Mouse (Mus musculus): ENCODE measurements around the gene Slc35f2. TPM values are rescaled to one million over a fixed set of nuclear protein-coding genes. Genes with fewer than 3 reads are reported as not detected.
A peak's percentile ranks its signal among the peaks of the same experiment; 100 is the strongest.

Slc35f2 gene
- polyA plus RNA-seq, 1 experiment from 2014 or later = 0.33 TPM

DNA sequence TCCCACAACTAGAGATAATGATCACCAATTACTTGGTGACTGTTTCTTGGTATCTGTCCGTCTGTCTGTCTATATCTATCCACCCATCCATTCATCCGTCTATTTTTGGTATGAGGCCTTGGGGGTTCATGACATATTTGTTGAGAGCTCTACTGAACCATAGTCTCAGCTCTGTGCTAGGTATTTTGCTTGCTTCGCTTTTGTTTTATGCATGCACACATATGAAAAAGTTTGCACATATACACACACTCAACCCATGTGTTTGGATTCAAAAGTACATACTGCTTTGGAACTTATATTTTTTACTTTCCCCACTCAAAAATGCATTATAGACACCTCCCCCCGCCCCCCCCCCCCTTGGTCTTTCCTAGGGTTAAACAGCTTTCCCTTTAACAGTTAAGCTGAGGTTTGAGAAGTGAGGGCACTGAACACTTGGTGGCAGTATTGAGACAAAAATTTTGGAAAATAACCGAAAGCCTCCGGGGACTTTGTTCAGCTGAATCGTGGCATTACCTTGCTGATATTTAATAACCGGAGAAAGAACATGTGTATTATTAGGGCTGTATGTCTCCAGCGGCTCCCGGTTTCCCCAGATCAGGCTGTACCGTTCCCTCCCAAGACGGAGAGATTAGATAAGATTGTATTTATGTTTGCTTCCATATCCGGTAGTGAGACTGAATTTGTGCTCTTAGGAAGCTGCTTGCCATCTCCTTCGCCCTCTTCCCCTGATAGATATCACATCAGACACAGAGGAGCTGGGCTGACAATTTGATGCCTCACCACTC lies 57.9 kb downstream of the Slc35f2 start:
- H3K27ac ChIP-seq (replicated peaks) = no peak overlapping the region
- 0 out of 2 replicates have a peak overlapping the region, but pooled peaks have one; percentile 21 for H3K9ac ChIP-seq
- peaks cover 4% of the 10 kb centered on the region for H3K4me1 ChIP-seq (replicated peaks)
- 14% methylated on average over 14 of the region's 14 CpGs for WGBS (ENCODE audit: insufficient replicate concordance)
- peak overlapping the region; percentile 51 for H3K4me2 ChIP-seq
- H3K27me3 ChIP-seq = 0 out of 2 replicates have a peak, but pooled peaks cover 4% of the 10 kb centered on the region
- H3K36me3 ChIP-seq (replicated peaks) = no peaks in the 10 kb centered on the region
- peak overlapping the region; percentile 36 for H3K4me3 ChIP-seq (replicated peaks)
- ATAC-seq (ENCODE audit: insufficient read depth) = no peak
- H3K9me3 ChIP-seq (replicated peaks) = no peaks in the 10 kb centered on the region

DNA sequence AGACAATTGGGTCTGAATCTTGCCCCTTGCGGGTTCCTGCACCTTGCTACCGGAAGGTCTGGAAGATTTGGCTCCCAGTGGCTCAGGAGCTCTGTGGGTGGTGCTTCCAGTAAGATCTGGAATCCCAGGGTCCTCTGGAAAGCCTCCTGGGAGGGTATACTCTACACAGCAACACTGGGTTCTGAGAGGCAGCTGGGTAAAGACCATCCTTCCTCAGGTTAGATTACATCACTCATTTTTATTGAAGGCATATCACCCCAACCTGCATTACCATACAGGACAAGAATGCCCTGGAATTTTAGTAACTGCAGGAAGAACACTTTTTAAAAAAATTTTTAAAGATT lies 58.5 kb downstream of the Slc35f2 start:
- Histone ChIP-seq H3K4me2 (peak overlapping the region; percentile 51), H3K27me3 (0 out of 2 replicates have a peak, but pooled peaks cover 4% of the 10 kb centered on the region), H3K9ac (0 out of 2 replicates have a peak overlapping the region, but pooled peaks have one; percentile 21), H3K36me3 (replicated peaks) (no peaks in the 10 kb centered on the region), H3K4me1 (replicated peaks) (peaks cover 4% of the 10 kb centered on the region), H3K9me3 (replicated peaks) (no peaks in the 10 kb centered on the region), H3K27ac (replicated peaks) (no peak overlapping the region), H3K4me3 (replicated peaks) (peak overlapping the region; percentile 36)
- ATAC-seq (ENCODE audit: insufficient read depth) = no peak
- WGBS (ENCODE audit: insufficient replicate concordance) = 26% methylated on average over 2 of the region's 2 CpGs

DNA sequence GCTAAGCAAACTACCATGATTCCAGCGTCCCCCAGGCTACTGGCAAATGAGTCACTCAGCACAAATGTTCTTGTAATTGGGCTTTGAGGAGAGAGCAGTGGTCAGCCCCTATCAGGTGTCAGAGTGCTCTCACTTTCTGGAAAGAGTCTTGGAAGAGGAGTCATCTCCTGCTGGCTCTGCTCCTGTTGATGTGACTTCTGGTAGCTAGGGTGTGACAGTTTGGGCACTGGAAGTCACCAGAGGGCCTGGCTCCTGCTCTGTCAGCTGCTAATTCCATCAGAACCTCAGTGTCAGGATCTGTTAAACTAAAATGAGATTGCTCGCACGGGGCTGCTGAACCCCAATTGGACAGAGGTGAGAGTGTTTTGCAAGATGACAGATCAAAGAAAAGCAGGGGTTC lies 63.7 kb downstream of the Slc35f2 start:
- no peaks in the 10 kb centered on the region for H3K9me3 ChIP-seq (replicated peaks)
- WGBS (ENCODE audit: insufficient replicate concordance) = 46% methylated on average over 3 of the region's 3 CpGs
- no peak overlapping the region for H3K4me3 ChIP-seq (replicated peaks)
- no peak for ATAC-seq (ENCODE audit: insufficient read depth)
- H3K27ac ChIP-seq (replicated peaks) = no peak overlapping the region
- no peak overlapping the region for H3K4me2 ChIP-seq
- H3K27me3 ChIP-seq = no peaks in the 10 kb centered on the region
- H3K4me1 ChIP-seq (replicated peaks) = no peaks in the 10 kb centered on the region
- H3K9ac ChIP-seq = no peak overlapping the region
- H3K36me3 ChIP-seq (replicated peaks) = no peaks in the 10 kb centered on the region

DNA sequence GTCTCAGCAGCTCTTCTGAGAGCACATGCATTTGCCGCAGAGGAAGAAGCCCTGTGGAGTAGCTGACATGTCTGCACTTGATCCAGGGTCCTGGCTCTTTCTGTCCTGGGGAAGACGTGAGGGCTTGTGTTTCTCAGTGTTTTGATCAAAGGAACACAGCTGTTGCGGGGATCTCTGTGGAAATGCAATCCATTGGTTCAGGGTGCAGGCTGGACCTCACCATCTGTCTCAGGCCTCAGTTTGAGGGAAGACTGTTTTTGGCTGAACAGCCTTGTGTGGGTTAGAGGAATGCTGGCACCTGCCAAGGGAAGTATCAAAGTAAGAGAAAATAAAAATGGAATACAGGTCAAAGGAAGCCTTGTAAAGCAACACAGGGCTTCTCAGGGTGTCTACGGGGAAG lies 64.6 kb downstream of the Slc35f2 start:
- WGBS (ENCODE audit: insufficient replicate concordance) = 50% methylated on average over 4 of the region's 4 CpGs
- H3K9ac ChIP-seq = no peak overlapping the region
- no peaks in the 10 kb centered on the region for H3K9me3 ChIP-seq (replicated peaks)
- no peaks in the 10 kb centered on the region for H3K27me3 ChIP-seq
- no peak overlapping the region for H3K4me3 ChIP-seq (replicated peaks)
- ATAC-seq (ENCODE audit: insufficient read depth) = no peak
- no peaks in the 10 kb centered on the region for H3K4me1 ChIP-seq (replicated peaks)
- no peak overlapping the region for H3K4me2 ChIP-seq
- no peak overlapping the region for H3K27ac ChIP-seq (replicated peaks)
- no peaks in the 10 kb centered on the region for H3K36me3 ChIP-seq (replicated peaks)

DNA sequence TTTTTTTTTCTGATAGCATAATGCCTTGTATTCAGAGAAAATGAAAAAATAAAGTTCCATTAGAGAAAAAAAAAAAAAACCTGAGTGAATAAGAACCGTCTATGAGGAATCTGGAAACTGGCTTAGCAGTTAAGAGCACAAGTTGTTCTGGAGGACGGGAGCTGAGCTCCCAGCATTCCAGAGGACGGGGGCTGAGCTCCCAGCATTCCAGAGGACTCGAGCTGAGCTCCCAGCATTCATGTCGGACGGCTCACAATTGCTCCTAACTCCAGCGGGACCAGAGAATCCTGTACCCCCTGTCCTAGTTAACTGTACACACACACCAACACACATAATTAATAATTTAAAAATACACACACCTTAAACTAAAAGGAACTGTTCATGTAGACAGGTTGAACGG lies 67.5 kb downstream of the Slc35f2 start:
- Histone ChIP-seq H3K9me3 (replicated peaks) (no peaks in the 10 kb centered on the region), H3K27ac (replicated peaks) (no peak overlapping the region), H3K4me2 (no peak overlapping the region), H3K36me3 (replicated peaks) (no peaks in the 10 kb centered on the region), H3K27me3 (no peaks in the 10 kb centered on the region), H3K9ac (no peak overlapping the region), H3K4me1 (replicated peaks) (no peaks in the 10 kb centered on the region), H3K4me3 (replicated peaks) (no peak overlapping the region)
- ATAC-seq (ENCODE audit: insufficient read depth) = no peak
- WGBS (ENCODE audit: insufficient replicate concordance) = 67% methylated on average over 8 of the region's 8 CpGs

DNA sequence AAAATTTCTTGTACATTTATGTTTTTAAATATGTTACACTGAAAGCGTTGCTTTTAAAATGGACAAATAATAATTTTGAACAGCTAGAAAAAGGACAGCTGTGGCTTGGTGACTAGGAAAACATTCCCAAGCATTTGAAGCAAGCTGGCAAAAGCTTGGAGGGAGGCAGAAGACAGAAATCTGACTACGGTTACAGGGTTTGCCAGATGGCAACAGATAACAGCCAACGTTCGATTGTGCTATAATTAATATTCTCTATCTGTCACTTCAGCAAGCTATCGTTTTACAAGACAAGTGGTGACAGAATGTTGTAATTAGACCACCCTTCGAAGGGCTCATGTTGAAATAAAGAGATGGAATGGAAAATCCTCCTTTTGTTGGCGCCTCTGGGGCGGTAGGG lies 77.2 kb downstream of the Slc35f2 start:
- ATAC-seq (ENCODE audit: insufficient read depth) = no peak
- Histone ChIP-seq H3K4me1 (replicated peaks) (no peaks in the 10 kb centered on the region), H3K9me3 (replicated peaks) (no peaks in the 10 kb centered on the region), H3K9ac (no peak overlapping the region), H3K27ac (replicated peaks) (no peak overlapping the region), H3K4me3 (replicated peaks) (no peak overlapping the region), H3K27me3 (no peaks in the 10 kb centered on the region), H3K4me2 (no peak overlapping the region), H3K36me3 (replicated peaks) (no peaks in the 10 kb centered on the region)
- WGBS (ENCODE audit: insufficient replicate concordance) = 61% methylated on average over 8 of the region's 8 CpGs

DNA sequence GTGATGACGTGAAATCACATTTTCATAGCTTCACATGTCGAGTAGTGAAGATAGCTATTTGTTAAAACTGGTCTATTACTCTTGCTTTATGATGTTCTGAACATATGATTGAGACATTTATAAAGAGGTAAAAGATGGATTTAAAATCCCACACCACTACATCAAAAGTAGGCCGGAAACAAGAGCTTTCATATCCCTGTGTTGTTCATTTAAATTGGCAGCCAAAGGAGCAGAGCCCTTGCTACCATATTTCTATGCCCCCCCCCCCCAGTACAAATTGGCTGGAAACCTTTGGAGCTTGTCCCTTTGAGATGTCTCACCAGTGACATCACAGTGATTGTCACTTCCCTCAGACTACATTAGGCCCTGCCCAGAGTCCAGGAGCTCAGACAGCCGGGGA lies 78.5 kb downstream of the Slc35f2 start, which contains the start of gene Sln:
Gene Sln (plus strand): TSS at position 301 of the 400 bp plus-strand sequence.
- Histone ChIP-seq H3K27me3 (no peaks in the 10 kb centered on the region), H3K4me1 (replicated peaks) (no peaks in the 10 kb centered on the region), H3K27ac (replicated peaks) (no peak within 1 kb of the TSS), H3K4me3 (replicated peaks) (no peak within 1 kb of the TSS), H3K9me3 (replicated peaks) (no peaks in the 10 kb centered on the region), H3K9ac (no peak within 1 kb of the TSS), H3K36me3 (replicated peaks) (no peaks in the 10 kb centered on the region), H3K4me2 (no peak within 1 kb of the TSS)
- 63% methylated on average over 4 of the region's 4 CpGs for WGBS (ENCODE audit: insufficient replicate concordance)
- ATAC-seq (ENCODE audit: insufficient read depth) = no peak

DNA sequence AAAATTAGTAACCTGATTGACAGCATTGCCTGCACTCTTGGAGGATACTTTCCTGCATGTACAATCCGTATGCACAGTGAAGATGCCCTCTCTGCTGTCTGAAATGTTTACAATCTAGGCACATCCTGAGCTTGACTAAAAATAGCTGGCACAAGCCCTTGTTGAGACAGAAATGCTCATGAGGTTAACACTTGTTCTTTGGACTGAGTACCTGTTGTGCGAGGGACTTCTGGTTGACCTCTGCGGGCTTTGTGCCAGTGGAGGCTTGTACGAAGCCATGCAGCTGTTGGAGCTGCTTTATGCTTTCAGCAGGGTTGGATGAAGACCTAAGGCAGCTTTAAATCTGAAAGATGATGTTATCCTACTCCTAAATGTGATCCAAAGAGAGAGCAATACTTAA lies 80.8 kb downstream of the Slc35f2 start:
- no peak for ATAC-seq (ENCODE audit: insufficient read depth)
- no peak overlapping the region for H3K4me3 ChIP-seq (replicated peaks)
- no peaks in the 10 kb centered on the region for H3K9me3 ChIP-seq (replicated peaks)
- no peak overlapping the region for H3K9ac ChIP-seq
- H3K36me3 ChIP-seq (replicated peaks) = no peaks in the 10 kb centered on the region
- no peak overlapping the region for H3K4me2 ChIP-seq
- H3K27ac ChIP-seq (replicated peaks) = no peak overlapping the region
- H3K27me3 ChIP-seq = no peaks in the 10 kb centered on the region
- H3K4me1 ChIP-seq (replicated peaks) = no peaks in the 10 kb centered on the region
- WGBS (ENCODE audit: insufficient replicate concordance) = 61% methylated on average over 4 of the region's 4 CpGs

DNA sequence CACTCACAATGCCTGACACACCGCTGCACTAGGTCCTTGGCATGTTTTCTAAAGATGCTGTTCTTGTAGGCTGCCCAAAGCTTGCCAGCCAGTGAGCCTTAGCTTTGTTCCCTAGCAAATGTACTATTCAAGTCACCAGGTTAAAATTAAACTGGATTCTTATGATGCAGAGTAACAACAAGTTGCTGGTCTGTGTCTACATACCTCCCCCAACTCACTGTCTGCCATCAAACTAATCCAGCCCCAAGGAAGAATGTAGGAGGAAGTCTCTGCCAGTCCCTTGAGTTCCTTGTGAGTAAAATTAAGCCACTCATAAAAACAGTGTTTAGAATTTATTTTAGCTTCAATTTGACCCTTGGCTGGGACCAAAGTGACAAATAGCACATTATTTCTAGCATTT lies 82.3 kb downstream of the Slc35f2 start:
- Histone ChIP-seq H3K27ac (replicated peaks) (no peak overlapping the region), H3K27me3 (no peaks in the 10 kb centered on the region), H3K4me2 (no peak overlapping the region), H3K9ac (no peak overlapping the region), H3K4me1 (replicated peaks) (no peaks in the 10 kb centered on the region), H3K9me3 (replicated peaks) (no peaks in the 10 kb centered on the region), H3K4me3 (replicated peaks) (no peak overlapping the region), H3K36me3 (replicated peaks) (no peaks in the 10 kb centered on the region)
- no peak for ATAC-seq (ENCODE audit: insufficient read depth)
- 47% methylated on average over 1 of the region's 1 CpGs for WGBS (ENCODE audit: insufficient replicate concordance)

DNA sequence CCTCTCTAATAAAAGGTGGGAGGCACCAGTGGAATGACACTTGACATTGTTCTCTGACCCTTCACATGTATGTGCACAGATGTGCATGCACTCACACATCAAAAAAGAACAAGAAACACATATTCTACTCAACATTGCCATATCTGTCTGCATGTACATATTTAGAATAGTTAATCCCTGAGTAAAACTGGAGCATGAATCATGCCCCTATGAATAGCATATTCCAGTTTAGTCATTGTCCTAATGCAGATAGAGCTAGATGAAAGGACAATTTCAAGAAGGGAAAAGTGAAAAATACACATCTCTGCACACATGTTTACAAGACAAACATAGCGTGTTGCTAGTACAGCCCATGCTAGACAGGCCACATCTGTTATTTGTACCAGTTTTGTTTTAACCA lies 83.2 kb downstream of the Slc35f2 start:
- H3K27me3 ChIP-seq = no peaks in the 10 kb centered on the region
- H3K9ac ChIP-seq = no peak overlapping the region
- H3K9me3 ChIP-seq (replicated peaks) = no peaks in the 10 kb centered on the region
- H3K4me3 ChIP-seq (replicated peaks) = no peak overlapping the region
- no peak overlapping the region for H3K4me2 ChIP-seq
- ATAC-seq (ENCODE audit: insufficient read depth) = no peak
- no peaks in the 10 kb centered on the region for H3K36me3 ChIP-seq (replicated peaks)
- WGBS (ENCODE audit: insufficient replicate concordance) = 64% methylated on average over 1 of the region's 1 CpGs
- no peak overlapping the region for H3K27ac ChIP-seq (replicated peaks)
- H3K4me1 ChIP-seq (replicated peaks) = no peaks in the 10 kb centered on the region

DNA sequence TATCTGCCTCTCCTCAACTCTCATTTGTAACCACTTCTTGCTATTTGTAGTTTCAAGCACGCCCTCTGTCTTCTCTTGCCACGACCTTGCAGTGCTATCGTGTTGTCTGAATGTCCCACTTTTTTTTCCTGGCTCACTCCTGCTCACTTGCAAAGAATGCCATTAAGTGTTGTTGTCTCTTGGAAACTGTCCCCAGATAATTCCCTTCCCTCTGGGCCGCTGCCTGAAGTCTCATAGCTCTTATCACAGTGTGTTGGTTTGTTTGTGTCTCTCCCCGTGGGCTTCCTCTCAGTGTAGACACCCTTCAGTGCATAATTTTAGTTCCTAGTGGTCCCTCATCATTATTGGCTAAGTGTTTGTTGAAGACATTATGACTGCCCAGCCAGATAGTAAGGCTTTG lies 86.5 kb downstream of the Slc35f2 start:
- no peak overlapping the region for H3K4me3 ChIP-seq (replicated peaks)
- H3K27me3 ChIP-seq = no peaks in the 10 kb centered on the region
- ATAC-seq (ENCODE audit: insufficient read depth) = no peak
- 41% methylated on average over 5 of the region's 5 CpGs for WGBS (ENCODE audit: insufficient replicate concordance)
- no peaks in the 10 kb centered on the region for H3K9me3 ChIP-seq (replicated peaks)
- no peak overlapping the region for H3K27ac ChIP-seq (replicated peaks)
- H3K4me2 ChIP-seq = no peak overlapping the region
- H3K36me3 ChIP-seq (replicated peaks) = no peaks in the 10 kb centered on the region
- H3K9ac ChIP-seq = no peak overlapping the region
- H3K4me1 ChIP-seq (replicated peaks) = no peaks in the 10 kb centered on the region

Data from liver, embryonic 15.5 days (tissue).